8 mouse cellular contexts compared by ENCODE assay signal in the genomic region with DNA sequence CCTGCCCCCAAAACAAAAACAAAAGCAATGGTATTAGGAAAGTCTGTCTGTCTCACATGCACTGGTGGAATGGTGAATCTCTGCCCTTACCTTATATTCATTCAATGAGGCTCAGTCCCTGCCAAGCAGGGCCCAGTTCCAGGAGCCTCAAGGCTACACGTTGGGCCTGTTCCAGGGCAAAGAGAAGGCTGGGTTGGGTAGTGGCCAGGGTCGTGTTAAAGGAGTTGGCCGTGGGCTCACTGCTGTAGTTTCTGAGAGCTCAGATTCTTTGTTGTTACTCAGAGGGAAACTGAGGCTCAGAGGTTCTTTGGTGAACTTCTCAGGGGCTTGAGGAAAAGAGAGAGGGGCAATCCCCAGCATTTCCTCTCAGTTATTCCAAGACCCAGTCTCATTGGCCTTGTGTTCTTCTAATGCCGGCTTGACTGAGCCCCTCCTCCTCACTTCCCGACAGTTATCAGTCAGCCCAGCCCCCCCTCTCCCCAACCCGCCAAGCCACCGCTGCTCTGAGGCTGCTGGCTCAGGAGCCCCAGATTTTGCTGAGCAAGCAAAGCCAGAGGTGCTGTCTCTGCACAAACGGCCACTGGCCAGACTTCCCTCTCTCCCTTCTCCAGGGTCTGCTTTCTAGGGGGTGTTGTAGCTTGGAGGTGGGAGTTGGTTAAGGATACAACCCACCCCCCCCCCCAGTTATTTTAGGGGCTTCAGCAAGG. TPM values are rescaled to one million over a fixed set of nuclear protein-coding genes. Genes with fewer than 3 reads are reported as not detected.
DNase-seq lines count a peak whose midpoint lies in the region; ATAC-seq and TF ChIP-seq lines count a peak whose summit lies in the region.

No protein-coding gene starts in this region.

- TF ChIP-seq CTCF in heart, adult 2 months (IDR thresholded peaks at IDR 0.05) = no peak
- no peak for TF ChIP-seq CTCF in kidney, adult 2 months (conservative IDR thresholded peaks at IDR 0.05; ENCODE audit: insufficient read depth, insufficient read length, low read depth, low read length)

- H3K4me3 ChIP-seq in lung, embryonic 15.5 days = no peak overlapping the region
- no peak overlapping the region for H3K4me3 ChIP-seq in heart, adult 2 months
- no peak overlapping the region for H3K4me3 ChIP-seq in kidney, adult 2 months (ENCODE audit: insufficient read depth, low read depth, low read length)

- peaks cover 53% of the 10 kb centered on the region for H3K4me1 ChIP-seq in lung, embryonic 15.5 days
- peaks cover 13% of the 10 kb centered on the region for H3K4me1 ChIP-seq in heart, adult 2 months (ENCODE audit: control insufficient read depth, insufficient read depth, low read length)
- H3K4me1 ChIP-seq in kidney, adult 2 months (ENCODE audit: control insufficient read depth, insufficient read depth, low read length) = peaks cover 44% of the 10 kb centered on the region

- no peak for DNase-seq in lung, postnatal 25 days (ENCODE audit: low spot score)
- DNase-seq in adrenal gland, postnatal 25 days = peak; percentile 87
- peak in 1 of 2 experiments; percentile 70 for DNase-seq in heart, adult 2 months
- peak; percentile 85 for DNase-seq in kidney, adult 2 months
- peak; percentile 82 for DNase-seq in lung, postnatal 10 days
- DNase-seq in thymus, postnatal 36 days = no peak
- no peak for DNase-seq in cerebellum, adult 9-10 months

- H3K9me3 ChIP-seq in lung, embryonic 15.5 days = no peaks in the 10 kb centered on the region

- intact Hi-C loops in heart, adult 2 months (cut with DNase I) = no loop called here

- peak; percentile 29; the same call in 1 of the 2 replicates for TF ChIP-seq POLR2A in heart, adult 2 months (IDR thresholded peaks at IDR 0.05; ENCODE audit: insufficient read depth, low read depth, low read length)
- no peak for TF ChIP-seq POLR2A in kidney, adult 2 months (IDR thresholded peaks at IDR 0.05; ENCODE audit: low read depth, low read length)

- TF ChIP-seq EP300 in heart, adult 2 months (IDR thresholded peaks at IDR 0.05; ENCODE audit: insufficient read depth, low read depth, low read length) = no peak

- peak overlapping the region; percentile 39 for H3K4me2 ChIP-seq in lung, embryonic 15.5 days

- peak overlapping the region; percentile 92 for H3K27ac ChIP-seq in lung, embryonic 15.5 days
- H3K27ac ChIP-seq in heart, adult 2 months = peak overlapping the region; percentile 45
- peak overlapping the region; percentile 63 for H3K27ac ChIP-seq in kidney, adult 2 months (ENCODE audit: insufficient read depth, low read depth, low read length)

- no peaks in the 10 kb centered on the region for H3K27me3 ChIP-seq in lung, embryonic 15.5 days
- H3K27me3 ChIP-seq in heart, adult 2 months (ENCODE audit: control insufficient read depth, insufficient read depth, low read length) = no peaks in the 10 kb centered on the region
- H3K27me3 ChIP-seq in kidney, adult 2 months (replicated peaks; ENCODE audit: control insufficient read depth, insufficient read depth, low read length) = no peaks in the 10 kb centered on the region

- peak; percentile 86 for ATAC-seq in lung, embryonic 15.5 days (ENCODE audit: borderline replicate concordance, extremely low read depth, low FRiP score, low TSS enrichment)

- 8% methylated on average over 8 of the region's 8 CpGs for WGBS in lung, embryonic 15.5 days
- WGBS in heart, adult 2 months = under 1% methylated on average over 8 of the region's 8 CpGs
- WGBS in kidney, adult 2 months = 10% methylated on average over 8 of the region's 8 CpGs

- H3K9ac ChIP-seq in lung, embryonic 15.5 days = no peak overlapping the region
- no peak overlapping the region for H3K9ac ChIP-seq in heart, adult 2 months (ENCODE audit: low read depth, low read length)

- H3K79me2 ChIP-seq in heart, adult 2 months (replicated peaks; ENCODE audit: control insufficient read depth, insufficient read depth, low read length) = no peaks in the 10 kb centered on the region

- H3K36me3 ChIP-seq in lung, embryonic 15.5 days = peaks cover 16% of the 10 kb centered on the region
- H3K36me3 ChIP-seq in heart, adult 2 months (ENCODE audit: control insufficient read depth, insufficient read depth, low read length) = no peaks in the 10 kb centered on the region
- H3K36me3 ChIP-seq in kidney, adult 2 months (ENCODE audit: control insufficient read depth, insufficient read depth, low read length) = no peaks in the 10 kb centered on the region

RNA-seq across cellular contexts. Expression of gene Fads3, which starts 16.0 kb away (rescaled TPM):
- polyA plus RNA-seq in lung, embryonic 15.5 days (2015; fragmentation: Nextera tagmentation; extraction: Ambion mirVana) = 54.5 and 64.1 TPM in 2 replicates
- total RNA-seq in adrenal gland, postnatal 25 days (2021) = 9.5 and 15.1 TPM in 2 replicates
- 10 to 100 TPM; 29.7 to 33.7 TPM for total RNA-seq in heart, adult 2 months (2021)
- 104 and 135 TPM in 2 replicates for polyA plus RNA-seq in heart, adult 2 months (2012; rRNA removed)
- polyA plus RNA-seq in kidney, adult 2 months (2012; rRNA removed) = 382 and 459 TPM in 2 replicates

RNA-seq across cellular contexts. Expression of gene Rab3il1, which starts 23.9 kb away (rescaled TPM):
- 31.5 and 33.1 TPM in 2 replicates for polyA plus RNA-seq in lung, embryonic 15.5 days (2015; fragmentation: Nextera tagmentation; extraction: Ambion mirVana)
- 3.5 and 5.8 TPM in 2 replicates for total RNA-seq in adrenal gland, postnatal 25 days (2021)
- 1 to 10 TPM; 5.9 to 6.5 TPM for total RNA-seq in heart, adult 2 months (2021)
- 11.1 and 14.2 TPM in 2 replicates for polyA plus RNA-seq in heart, adult 2 months (2012; rRNA removed)
- polyA plus RNA-seq in kidney, adult 2 months (2012; rRNA removed) = 66.0 and 90.9 TPM in 2 replicates

RNA-seq across cellular contexts. Expression of gene Best1, which starts 23.9 kb away (rescaled TPM):
- polyA plus RNA-seq in lung, embryonic 15.5 days (2015; fragmentation: Nextera tagmentation; extraction: Ambion mirVana) = 1.1 TPM in 2 replicates
- total RNA-seq in adrenal gland, postnatal 25 days (2021) = 0.97 TPM in 1 of 2 replicates, not detected in the other
- under 1 TPM; 0.10 to 0.11 TPM for total RNA-seq in heart, adult 2 months (2021)
- 0.45 and 0.47 TPM in 2 replicates for polyA plus RNA-seq in heart, adult 2 months (2012; rRNA removed)
- polyA plus RNA-seq in kidney, adult 2 months (2012; rRNA removed) = 0.33 and 0.38 TPM in 2 replicates

RNA-seq across cellular contexts. Expression of gene Fth1, which starts 44.9 kb away (rescaled TPM):
- 1,860 and 1,896 TPM in 2 replicates for polyA plus RNA-seq in lung, embryonic 15.5 days (2015; fragmentation: Nextera tagmentation; extraction: Ambion mirVana)
- total RNA-seq in adrenal gland, postnatal 25 days (2021) = 2,505 and 2,798 TPM in 2 replicates
- 1,000 to 10,000 TPM; 2,956 to 3,430 TPM for total RNA-seq in heart, adult 2 months (2021)
- 2,611 and 2,797 TPM in 2 replicates for polyA plus RNA-seq in heart, adult 2 months (2012; rRNA removed)
- polyA plus RNA-seq in kidney, adult 2 months (2012; rRNA removed) = 8,110 and 8,726 TPM in 2 replicates

Comparison
In these comparisons a context has a peak if more than half of its experiments do, and no peak if none do; other contexts are left out.
1. DNase-seq: peak in adrenal gland, postnatal 25 days (single experiment), kidney, adult 2 months (single experiment) and lung, postnatal 10 days (single experiment); none in lung, postnatal 25 days (single experiment), thymus, postnatal 36 days (0 of 2) and cerebellum, adult 9-10 months (single experiment).
2. Peak in every context shown above with its lines, with median percentiles within 50 percentile points of each other: H3K27ac ChIP-seq.